Mouse (Mus musculus) liver, embryonic 11.5 days (tissue): ENCODE results near the gene Atp2b4. TPM values are rescaled to one million over a fixed set of nuclear protein-coding genes. Genes with fewer than 3 reads are reported as not detected.

Source experiments
- ATAC-seq: fragments of 200-750 bp; cut with Nextera tagmentation; replicated peaks from 2 replicates; pipeline ENCODE4 v1.8.0; 2017; ENCODE audit warnings: moderate number of reproducible peaks, mild to moderate bottlenecking, moderate TSS enrichment, moderate library complexity; ENCODE audit not compliant: low FRiP score
- DNase-seq: peaks from one replicate; pipeline ENCODE4 v3.0.0-alpha.2; 2017; ENCODE audit warnings: low spot score
- H3K27ac ChIP-seq: fragments of 300-500 bp; sonication (generic); 2 replicates; pipeline ENCODE4 v1.5.1; 2014; ENCODE audit warnings: mild to moderate bottlenecking, low read depth, low read length, control low read depth
- H3K27me3 ChIP-seq: fragments of 300-500 bp; sonication (generic); replicated peaks from 2 replicates; pipeline ENCODE4 v1.6.1; 2014; ENCODE audit warnings: low read length, mixed read lengths; ENCODE audit not compliant: control insufficient read depth, insufficient read depth
- H3K36me3 ChIP-seq: fragments of 300-500 bp; sonication (generic); 2 replicates; pipeline ENCODE4 v1.6.1; 2014; ENCODE audit warnings: mild to moderate bottlenecking, low read length, moderate library complexity, mixed read lengths; ENCODE audit not compliant: control insufficient read depth, insufficient read depth
- H3K4me1 ChIP-seq: fragments of 300-500 bp; sonication (generic); replicated peaks from 2 replicates; pipeline ENCODE4 v1.6.1; 2014; ENCODE audit warnings: low read length, mixed read lengths; ENCODE audit not compliant: control insufficient read depth, insufficient read depth
- H3K4me2 ChIP-seq: fragments of 300-500 bp; sonication (generic); 2 replicates; pipeline ENCODE4 v1.6.1; 2014; ENCODE audit warnings: mild to moderate bottlenecking, control low read depth, moderate library complexity
- H3K4me3 ChIP-seq: fragments of 300-500 bp; sonication (generic); 2 replicates; pipeline ENCODE4 v1.5.1; 2014; ENCODE audit warnings: low read depth, low read length, control low read depth
- H3K9ac ChIP-seq: fragments of 300-500 bp; sonication (generic); 2 replicates; pipeline ENCODE4 v1.6.1; 2014; ENCODE audit warnings: low read depth, low read length, control low read depth
- H3K9me3 ChIP-seq: fragments of 300-500 bp; sonication (generic); 2 replicates; pipeline ENCODE4 v1.6.1; 2016; ENCODE audit warnings: low read length, inconsistent platforms, mixed read lengths; ENCODE audit not compliant: control insufficient read depth
- WGBS: fragments of 180-500 bp; shearing (Covaris S2); extraction: QIAGEN DNeasy Blood & Tissue Kit; methylation state at CpG from one replicate; pipeline ENCODE4 v1.1.7; 2014; 5-methylcytosine and 5-hydroxymethylcytosine counted together
- polyA plus RNA-seq: library from polyadenylated mRNA; unstranded; fragments of >200 nt; fragmentation: Nextera tagmentation; extraction: Ambion mirVana; gene quantifications from 2 replicates; pipeline ENCODE4 v1.2.1, GENCODE M21; 2014

Atp2b4 gene
- polyA plus RNA-seq, 1 experiment from 2014 or later, result 17.1 TPM

DNA sequence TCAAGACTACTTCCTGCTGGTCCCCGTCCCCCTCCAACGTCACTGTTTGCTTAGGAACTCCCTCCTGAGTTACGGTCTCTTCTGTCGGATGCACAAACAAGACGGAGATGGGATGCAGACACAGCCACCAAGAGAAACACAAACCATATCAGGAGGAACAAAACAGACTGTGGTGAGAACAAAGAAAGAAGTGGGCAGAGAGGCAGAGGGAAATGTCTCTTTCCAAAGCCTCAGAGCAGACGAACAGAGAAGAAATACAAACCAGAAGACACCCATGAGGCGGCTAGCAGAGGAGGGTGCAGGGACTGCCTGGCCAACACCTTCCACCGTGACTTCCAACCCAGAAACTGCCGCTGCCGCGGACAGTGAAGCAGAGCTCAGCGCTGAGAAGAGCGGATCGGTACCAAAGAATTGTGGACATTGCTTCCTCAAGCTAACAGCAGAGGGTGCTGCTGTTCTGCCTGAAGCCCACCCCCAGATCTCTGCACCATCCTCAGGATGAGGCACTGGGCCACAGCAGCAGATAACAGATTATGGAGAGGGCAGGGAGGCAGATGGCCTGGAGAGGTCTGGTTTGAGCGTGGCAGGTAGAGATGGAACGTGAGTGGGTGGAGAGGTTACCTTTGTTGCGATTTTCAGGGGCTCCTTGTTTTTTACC is 64.7 kb downstream of the Atp2b4 start:
- Histone ChIP-seq H3K4me3 (peak overlapping the region; percentile 14; the same call in 1 of the 2 replicates), H3K4me1 (peaks cover 9% of the 10 kb centered on the region; the same call in 1 of the 2 replicates), H3K4me2 (peak overlapping the region; percentile 53), H3K27me3 (no peaks in the 10 kb centered on the region), H3K27ac (no peak overlapping the region), H3K36me3 (peaks cover 19% of the 10 kb centered on the region), H3K9me3 (no peaks in the 10 kb centered on the region), H3K9ac (peak overlapping the region; percentile 23; the same call in 1 of the 2 replicates)
- ATAC-seq, result peak; percentile 77
- 28% methylated on average over 17 of the region's 17 CpGs for WGBS
- peak; percentile 59 for DNase-seq

DNA sequence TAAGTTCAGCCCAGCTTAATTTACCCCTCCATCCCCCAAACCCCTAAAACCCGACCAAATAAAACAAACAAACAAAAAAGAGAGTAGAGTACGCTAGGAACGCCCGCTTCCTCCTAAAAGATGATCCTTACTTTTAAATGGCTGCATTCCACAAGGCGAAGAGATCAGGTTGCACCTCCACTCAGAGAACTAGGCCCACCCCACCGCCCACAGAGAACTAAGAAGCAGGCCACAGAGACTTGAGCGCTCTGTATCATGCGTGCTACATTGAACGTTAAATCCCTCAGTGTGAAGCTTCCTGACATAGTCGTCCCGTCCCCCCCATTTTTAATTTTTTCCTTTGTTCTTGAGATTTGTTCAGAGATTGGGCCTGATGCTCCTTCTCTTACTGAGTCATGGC is 68.0 kb downstream of the Atp2b4 start:
- Histone ChIP-seq H3K27me3 (no peaks in the 10 kb centered on the region), H3K9me3 (no peaks in the 10 kb centered on the region), H3K4me3 (no peak overlapping the region), H3K4me1 (peaks cover 22% of the 10 kb centered on the region), H3K4me2 (no peak overlapping the region), H3K36me3 (peaks cover 32% of the 10 kb centered on the region), H3K9ac (no peak overlapping the region), H3K27ac (no peak overlapping the region)
- 71% methylated on average over 11 of the region's 11 CpGs for WGBS
- DNase-seq (no peak), ATAC-seq (no peak)

DNA sequence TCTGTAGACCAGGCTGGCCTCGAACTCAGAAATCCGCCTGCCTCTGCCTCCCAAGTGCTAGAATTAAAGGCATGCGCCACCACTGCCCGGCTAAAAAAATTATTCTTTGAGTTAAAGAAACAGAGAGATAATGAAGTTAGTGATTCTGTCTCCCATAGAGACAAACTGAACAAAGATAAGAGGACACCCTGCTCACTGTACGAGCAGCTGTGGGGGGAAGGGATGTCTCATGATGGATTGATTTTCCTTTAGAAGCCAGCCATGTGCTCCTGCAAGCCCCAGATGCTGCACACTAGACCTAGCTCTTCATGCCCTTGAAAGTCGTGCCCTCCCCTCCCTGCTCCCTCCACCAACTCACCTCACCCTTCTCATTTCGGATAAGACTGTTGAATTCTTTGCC is 72.5 kb downstream of the Atp2b4 start:
- DNase-seq (no peak), ATAC-seq (peak; percentile 73)
- peaks cover 16% of the 10 kb centered on the region for H3K4me1 ChIP-seq
- H3K36me3 ChIP-seq, result peaks cover 29% of the 10 kb centered on the region
- WGBS, result 63% methylated on average over 7 of the region's 7 CpGs
- no peak overlapping the region for H3K4me2 ChIP-seq
- H3K27ac ChIP-seq, result peak overlapping the region; percentile 15; the same call in 1 of the 2 replicates
- H3K9ac ChIP-seq, result no peak overlapping the region
- no peaks in the 10 kb centered on the region for H3K27me3 ChIP-seq
- H3K9me3 ChIP-seq, result no peaks in the 10 kb centered on the region
- no peak overlapping the region for H3K4me3 ChIP-seq

DNA sequence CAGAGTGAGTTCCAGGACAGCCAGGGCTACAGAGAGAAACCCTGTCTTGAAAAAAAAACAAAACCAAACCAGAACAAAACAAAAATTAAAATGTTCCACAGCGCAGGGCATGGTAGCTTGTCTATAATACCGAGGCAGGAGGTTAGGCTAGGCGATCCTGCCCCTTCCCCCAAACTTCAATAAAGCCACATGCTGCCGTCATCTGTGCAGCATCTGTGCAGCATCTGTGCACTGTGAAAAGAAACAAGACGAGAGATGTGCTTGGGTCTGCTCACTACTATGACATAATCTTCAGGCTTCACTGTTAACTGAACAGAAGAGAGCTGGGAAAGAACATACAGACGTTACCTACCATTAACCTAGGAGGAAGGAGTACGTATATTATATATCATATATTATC is 80.5 kb downstream of the Atp2b4 start:
- H3K36me3 ChIP-seq, result peaks cover 15% of the 10 kb centered on the region
- no peak overlapping the region for H3K4me3 ChIP-seq
- no peak overlapping the region for H3K27ac ChIP-seq
- H3K9me3 ChIP-seq, result no peaks in the 10 kb centered on the region
- H3K9ac ChIP-seq, result no peak overlapping the region
- no peak overlapping the region for H3K4me2 ChIP-seq
- H3K27me3 ChIP-seq, result no peaks in the 10 kb centered on the region
- no peak for ATAC-seq
- WGBS, result 90% methylated on average over 7 of the region's 7 CpGs
- no peaks in the 10 kb centered on the region for H3K4me1 ChIP-seq
- DNase-seq, result no peak

DNA sequence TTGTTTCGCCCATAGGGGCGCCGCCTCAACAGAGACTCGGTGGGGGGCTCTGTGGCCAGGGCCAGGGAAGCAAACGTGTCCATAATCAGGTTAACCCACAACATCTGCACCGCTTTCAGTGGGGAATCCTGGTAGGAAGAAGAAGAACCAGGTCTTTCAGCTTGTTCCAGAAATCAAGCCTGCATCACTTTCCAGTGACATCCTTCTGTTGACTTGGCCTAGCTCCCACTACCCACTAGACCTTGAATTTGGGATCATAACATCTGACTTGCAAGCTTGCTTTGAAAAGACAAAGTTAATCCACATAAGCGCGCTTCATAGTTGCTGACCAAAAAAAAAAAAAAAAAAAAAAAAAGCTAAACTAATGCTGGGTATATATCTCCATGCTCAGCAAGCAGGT is 82.1 kb downstream of the Atp2b4 start:
- Histone ChIP-seq H3K9ac (no peak overlapping the region), H3K27ac (no peak overlapping the region), H3K4me1 (no peaks in the 10 kb centered on the region), H3K4me3 (no peak overlapping the region), H3K9me3 (no peaks in the 10 kb centered on the region), H3K4me2 (no peak overlapping the region), H3K27me3 (no peaks in the 10 kb centered on the region), H3K36me3 (peaks cover 15% of the 10 kb centered on the region)
- no peak for DNase-seq
- WGBS, result 92% methylated on average over 8 of the region's 8 CpGs
- no peak for ATAC-seq

DNA sequence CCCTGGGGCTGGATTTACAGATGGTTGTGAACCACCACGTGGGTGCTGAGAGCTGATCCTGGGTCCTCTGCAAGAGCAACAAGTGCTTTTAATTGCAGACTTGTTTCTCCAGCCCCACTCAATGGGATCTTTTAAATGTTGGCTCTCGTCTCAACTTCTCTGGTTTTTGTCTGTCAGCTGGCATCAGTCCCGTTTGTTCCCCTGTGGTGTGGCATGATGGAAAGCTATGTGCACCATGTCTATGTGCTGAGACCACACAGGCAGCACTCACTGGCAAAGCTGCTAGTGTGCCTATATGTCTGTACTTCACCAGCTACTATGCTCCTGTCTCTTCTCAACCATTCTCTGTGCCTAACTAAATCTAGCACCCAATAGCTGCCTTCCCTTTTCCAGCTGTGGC is 82.5 kb downstream of the Atp2b4 start:
- no peak overlapping the region for H3K4me2 ChIP-seq
- no peaks in the 10 kb centered on the region for H3K9me3 ChIP-seq
- H3K27me3 ChIP-seq, result no peaks in the 10 kb centered on the region
- H3K4me3 ChIP-seq, result no peak overlapping the region
- ATAC-seq, result no peak
- no peak overlapping the region for H3K9ac ChIP-seq
- H3K27ac ChIP-seq, result no peak overlapping the region
- no peaks in the 10 kb centered on the region for H3K4me1 ChIP-seq
- WGBS, result 87% methylated on average over 3 of the region's 3 CpGs
- no peak for DNase-seq
- peaks cover 15% of the 10 kb centered on the region for H3K36me3 ChIP-seq

DNA sequence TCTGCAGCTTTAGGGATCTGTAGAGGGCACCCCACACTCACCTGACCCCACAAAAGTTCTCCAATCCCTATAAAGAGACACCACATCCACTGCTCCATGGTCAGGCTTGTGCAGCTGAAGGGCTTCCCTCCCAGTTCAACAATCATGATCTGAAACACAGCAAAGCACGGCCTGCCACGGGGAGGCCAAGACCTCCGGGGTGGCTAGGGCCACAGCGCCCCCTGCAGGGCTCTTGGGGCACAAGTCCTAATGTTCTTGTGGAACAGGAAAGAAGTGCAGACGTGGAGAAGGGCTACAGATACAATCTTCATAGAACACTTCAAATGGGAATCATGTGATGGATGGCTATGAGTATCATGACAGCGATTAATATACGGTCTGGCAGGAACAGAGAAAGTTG is 84.4 kb downstream of the Atp2b4 start:
- peaks cover 16% of the 10 kb centered on the region for H3K36me3 ChIP-seq
- no peak overlapping the region for H3K27ac ChIP-seq
- no peaks in the 10 kb centered on the region for H3K27me3 ChIP-seq
- peaks cover 5% of the 10 kb centered on the region for H3K4me1 ChIP-seq
- no peak overlapping the region for H3K4me3 ChIP-seq
- no peak overlapping the region for H3K9ac ChIP-seq
- no peak; the same call in 1 of the 2 replicates for ATAC-seq
- WGBS, result 22% methylated on average over 7 of the region's 7 CpGs
- DNase-seq, result peak; percentile 45
- no peaks in the 10 kb centered on the region for H3K9me3 ChIP-seq
- H3K4me2 ChIP-seq, result no peak overlapping the region

DNA sequence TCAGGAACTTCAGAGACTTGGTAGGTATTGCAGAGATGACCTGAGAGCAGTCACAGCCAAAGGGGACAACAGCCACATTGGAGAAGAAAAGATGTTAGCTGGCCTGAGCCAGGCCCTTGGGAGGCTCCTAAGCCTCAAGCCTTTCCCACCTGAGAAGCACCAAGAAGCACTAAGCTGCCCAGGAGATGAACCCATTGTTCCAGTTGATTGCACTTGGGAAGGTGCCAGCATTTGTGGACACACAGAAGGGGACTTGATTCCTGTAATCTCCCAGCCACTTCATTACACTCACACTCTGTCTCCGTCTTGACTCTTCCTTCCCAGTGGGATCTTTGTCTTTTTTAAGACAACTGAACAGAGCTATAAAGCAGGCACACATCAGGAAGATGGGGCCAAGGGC is 85.7 kb downstream of the Atp2b4 start:
- Histone ChIP-seq H3K4me1 (peaks cover 5% of the 10 kb centered on the region), H3K9ac (no peak overlapping the region), H3K36me3 (peaks cover 14% of the 10 kb centered on the region; the same call in 1 of the 2 replicates), H3K4me2 (no peak overlapping the region), H3K27me3 (no peaks in the 10 kb centered on the region), H3K9me3 (no peaks in the 10 kb centered on the region), H3K4me3 (no peak overlapping the region), H3K27ac (no peak overlapping the region)
- DNase-seq (no peak), ATAC-seq (no peak)
- WGBS, result 88% methylated on average over 1 of the region's 1 CpGs

DNA sequence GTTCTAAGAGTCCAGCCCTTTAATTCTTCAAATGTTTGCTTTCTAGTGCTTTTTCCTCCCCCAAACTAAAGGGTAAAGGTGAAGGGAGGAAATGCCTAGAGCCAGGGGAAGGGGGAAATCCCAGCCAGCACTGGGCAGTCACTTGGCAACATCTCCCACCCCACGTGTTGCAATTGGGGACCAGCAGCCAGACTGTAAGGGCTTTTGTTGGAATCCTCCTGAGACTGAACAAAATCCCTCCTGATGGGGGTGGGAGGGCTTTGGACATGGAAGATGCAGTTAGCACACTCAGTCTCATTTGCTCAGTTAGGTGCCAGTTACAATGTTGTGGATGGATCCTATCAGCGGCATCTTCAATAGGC is 87.9 kb downstream of the Atp2b4 start:
- no peak for ATAC-seq
- no peaks in the 10 kb centered on the region for H3K9me3 ChIP-seq
- no peak overlapping the region for H3K4me2 ChIP-seq
- H3K9ac ChIP-seq, result no peak overlapping the region
- DNase-seq, result no peak
- WGBS, result 47% methylated on average over 2 of the region's 2 CpGs
- H3K36me3 ChIP-seq, result peaks cover 8% of the 10 kb centered on the region; the same call in 1 of the 2 replicates
- H3K27ac ChIP-seq, result no peak overlapping the region
- no peaks in the 10 kb centered on the region for H3K27me3 ChIP-seq
- peaks cover 5% of the 10 kb centered on the region for H3K4me1 ChIP-seq
- no peak overlapping the region for H3K4me3 ChIP-seq
